Mouse (Mus musculus) midbrain, embryonic 11.5 days (tissue): ENCODE data around the gene Pus1. TPM values are rescaled to one million over a fixed set of nuclear protein-coding genes. Genes with fewer than 3 reads are reported as not detected.

Experiments
- ATAC-seq: fragments of 200-750 bp; cut with Nextera tagmentation; 2 replicates; pipeline ENCODE4 v1.8.0; 2017; ENCODE audit warnings: moderate TSS enrichment, moderate library complexity; ENCODE audit not compliant: low FRiP score
- DNase-seq: peaks from one replicate; pipeline ENCODE4 v3.0.0; 2015; ENCODE audit warnings: low spot score; ENCODE audit errors: missing footprints
- H3K27ac ChIP-seq: fragments of 300-500 bp; sonication (generic); 2 replicates; pipeline ENCODE4 v1.5.1; 2014; ENCODE audit warnings: low read depth, low read length
- H3K27me3 ChIP-seq: fragments of 300-500 bp; sonication (generic); 2 replicates; pipeline ENCODE4 v1.6.1; 2014; ENCODE audit warnings: mild to moderate bottlenecking, low read length, moderate library complexity, mixed read lengths; ENCODE audit not compliant: control insufficient read depth, insufficient read depth
- H3K36me3 ChIP-seq: fragments of 300-500 bp; sonication (generic); 2 replicates; pipeline ENCODE4 v1.6.1; 2014; ENCODE audit warnings: mild to moderate bottlenecking, low read length, moderate library complexity, mixed read lengths; ENCODE audit not compliant: control insufficient read depth, insufficient read depth
- H3K4me1 ChIP-seq: fragments of 300-500 bp; sonication (generic); 2 replicates; pipeline ENCODE4 v1.6.1; 2014; ENCODE audit warnings: low read length; ENCODE audit not compliant: control insufficient read depth, insufficient read depth
- H3K4me2 ChIP-seq: fragments of 300-500 bp; sonication (generic); 2 replicates; pipeline ENCODE4 v1.6.1; 2014; ENCODE audit warnings: mild to moderate bottlenecking, moderate library complexity
- H3K4me3 ChIP-seq: fragments of 300-500 bp; sonication (generic); 2 replicates; pipeline ENCODE4 v1.5.1; 2014; ENCODE audit warnings: low read depth, low read length
- H3K9ac ChIP-seq: fragments of 300-500 bp; sonication (generic); 2 replicates; pipeline ENCODE4 v1.6.1; 2014; ENCODE audit warnings: low read length
- H3K9me3 ChIP-seq: fragments of 300-500 bp; sonication (generic); 2 replicates; pipeline ENCODE4 v1.6.1; 2016; ENCODE audit warnings: low read length; ENCODE audit not compliant: control insufficient read depth
- WGBS: fragments of 180-500 bp; shearing (Covaris S2); extraction: QIAGEN DNeasy Blood & Tissue Kit; methylation state at CpG from one replicate; pipeline ENCODE4 v1.1.7; 2014; 5-methylcytosine and 5-hydroxymethylcytosine counted together
- polyA plus RNA-seq: library from polyadenylated mRNA; unstranded; fragments of >200 nt; fragmentation: Nextera tagmentation; extraction: Ambion mirVana; gene quantifications from 2 replicates; pipeline ENCODE4 v1.2.1, GENCODE M21; 2014

The Pus1 gene
- polyA plus RNA-seq, 1 experiment from 2014 or later: 16.5 TPM

DNA sequence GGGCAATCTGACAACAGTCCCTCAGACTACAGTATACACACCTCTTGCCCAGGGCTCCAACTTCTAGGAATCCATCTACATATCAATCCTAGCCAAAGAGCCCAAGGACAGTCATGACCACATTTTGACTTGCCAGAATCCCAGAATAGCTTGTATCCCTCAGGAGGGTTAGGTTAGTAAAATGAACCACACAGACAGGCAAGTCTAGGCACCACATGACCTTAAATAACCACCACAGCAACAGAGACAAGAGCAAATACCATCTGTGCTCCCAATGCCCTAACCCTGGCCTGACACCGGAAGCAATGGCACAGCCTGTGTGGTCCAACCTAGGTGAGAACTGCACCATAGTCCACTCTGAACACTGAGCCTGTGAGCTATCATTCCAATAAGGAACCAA lies 26.2 kb upstream of the Pus1 start:
- Histone ChIP-seq H3K27me3 (no peaks in the 10 kb centered on the region), H3K9ac (no peak overlapping the region)
- peak; percentile 51 for DNase-seq

DNA sequence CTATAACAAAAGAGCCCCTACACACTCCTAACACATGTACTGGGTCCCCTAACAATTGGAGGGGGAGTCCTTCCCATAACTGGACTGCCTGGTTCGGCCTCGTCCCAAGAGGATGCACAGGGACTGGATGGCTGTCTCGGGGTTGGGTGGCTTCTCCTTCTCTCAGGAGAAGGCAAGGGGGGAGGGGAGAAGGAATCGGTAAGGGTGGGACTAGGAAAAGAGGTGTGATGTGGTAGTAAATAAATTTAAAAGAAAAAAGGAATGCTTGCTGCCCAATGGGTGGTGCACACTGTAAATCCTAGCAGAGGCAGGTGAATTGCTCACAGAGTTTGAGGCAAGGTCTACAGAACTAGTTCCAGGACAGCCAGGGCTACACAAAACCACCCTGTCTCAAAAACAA lies 25.7 kb upstream of the Pus1 start:
- Histone ChIP-seq H3K36me3 (0 out of 2 replicates have a peak, but pooled peaks cover 8% of the 10 kb centered on the region), H3K4me1 (peaks cover 23% of the 10 kb centered on the region), H3K4me3 (no peak overlapping the region), H3K9me3 (no peaks in the 10 kb centered on the region), H3K4me2 (no peak overlapping the region), H3K27ac (no peak overlapping the region), H3K27me3 (no peaks in the 10 kb centered on the region), H3K9ac (no peak overlapping the region)
- ATAC-seq (no peak), DNase-seq (peak; percentile 71)
- WGBS: 94% methylated on average over 4 of the region's 4 CpGs

More for the DNA sequence above, 26.2 kb upstream of the Pus1 start:
- Histone ChIP-seq H3K4me1 (peaks cover 23% of the 10 kb centered on the region), H3K9me3 (no peaks in the 10 kb centered on the region), H3K4me2 (no peak overlapping the region), H3K4me3 (no peak overlapping the region), H3K36me3 (0 out of 2 replicates have a peak, but pooled peaks cover 8% of the 10 kb centered on the region), H3K27ac (no peak overlapping the region)
- ATAC-seq: no peak
- 88% methylated on average over 1 of the region's 1 CpGs for WGBS

DNA sequence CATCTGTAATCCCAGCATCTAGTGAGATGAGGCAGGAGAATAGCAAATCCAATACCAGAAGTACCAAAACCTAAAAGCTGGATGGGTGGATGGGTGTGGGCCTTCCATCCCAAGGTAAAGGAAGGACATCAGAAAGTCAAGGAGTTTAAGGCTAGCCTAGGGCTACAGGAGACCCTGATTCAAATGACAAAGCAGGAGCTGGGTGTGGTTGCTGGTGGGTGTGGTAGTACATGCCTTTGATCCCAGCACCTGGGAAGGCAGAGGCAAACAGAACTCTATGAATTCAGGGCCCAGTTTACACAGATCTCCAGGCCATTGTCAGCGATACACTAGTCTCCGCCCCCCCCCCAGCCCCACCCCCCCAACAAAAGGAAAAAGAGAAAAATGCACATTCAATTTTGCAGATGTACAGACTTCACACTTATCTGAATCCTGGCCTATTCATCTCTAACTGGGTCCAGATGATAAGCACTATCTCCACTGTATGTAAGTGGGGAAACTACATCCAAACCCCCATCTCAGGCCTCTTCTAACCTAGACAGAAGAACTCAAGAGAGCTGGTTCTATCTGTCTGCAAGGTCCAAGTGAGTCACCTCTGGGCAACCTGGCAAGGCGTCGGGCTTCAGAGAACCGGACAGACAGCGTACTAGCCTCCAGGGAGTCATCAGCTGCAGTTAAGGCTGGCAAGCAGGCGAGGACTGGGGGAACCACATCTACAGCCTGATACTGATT lies 23.7 kb upstream of the Pus1 start:
- Histone ChIP-seq H3K36me3 (0 out of 2 replicates have a peak, but pooled peaks cover 8% of the 10 kb centered on the region), H3K27ac (no peak overlapping the region), H3K4me3 (no peak overlapping the region), H3K27me3 (no peaks in the 10 kb centered on the region), H3K4me2 (no peak overlapping the region), H3K4me1 (peaks cover 22% of the 10 kb centered on the region), H3K9ac (no peak overlapping the region), H3K9me3 (no peaks in the 10 kb centered on the region)
- ATAC-seq: no peak
- WGBS: 91% methylated on average over 7 of the region's 7 CpGs
- DNase-seq: peak; percentile 37

DNA sequence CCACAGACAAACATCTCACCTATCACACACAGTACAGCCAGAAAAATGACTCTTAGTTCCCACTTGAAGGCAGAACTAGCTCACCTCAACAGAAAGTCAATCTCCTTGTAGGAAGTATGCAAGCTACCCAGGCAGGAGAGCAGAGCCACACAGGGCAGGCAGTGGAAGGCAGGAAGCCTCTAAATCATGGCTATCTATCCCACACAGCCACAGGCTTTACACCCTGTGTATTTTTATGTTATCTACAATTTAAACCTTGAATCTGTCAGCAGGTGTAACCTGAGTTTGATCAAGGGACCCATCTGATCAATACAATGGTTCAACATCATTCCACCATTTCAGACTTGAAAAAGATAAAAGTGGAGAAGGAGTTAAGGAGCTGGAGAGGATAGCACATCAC lies 22.4 kb upstream of the Pus1 start:
- no peak overlapping the region for H3K27ac ChIP-seq
- H3K9ac ChIP-seq: no peak overlapping the region
- H3K4me3 ChIP-seq: no peak overlapping the region
- H3K9me3 ChIP-seq: no peaks in the 10 kb centered on the region
- no peak overlapping the region for H3K4me2 ChIP-seq
- peaks cover 10% of the 10 kb centered on the region for H3K4me1 ChIP-seq
- peak; percentile 45 for DNase-seq
- peaks cover 13% of the 10 kb centered on the region; the same call in 1 of the 2 replicates for H3K36me3 ChIP-seq
- no peaks in the 10 kb centered on the region for H3K27me3 ChIP-seq
- no peak for ATAC-seq

DNA sequence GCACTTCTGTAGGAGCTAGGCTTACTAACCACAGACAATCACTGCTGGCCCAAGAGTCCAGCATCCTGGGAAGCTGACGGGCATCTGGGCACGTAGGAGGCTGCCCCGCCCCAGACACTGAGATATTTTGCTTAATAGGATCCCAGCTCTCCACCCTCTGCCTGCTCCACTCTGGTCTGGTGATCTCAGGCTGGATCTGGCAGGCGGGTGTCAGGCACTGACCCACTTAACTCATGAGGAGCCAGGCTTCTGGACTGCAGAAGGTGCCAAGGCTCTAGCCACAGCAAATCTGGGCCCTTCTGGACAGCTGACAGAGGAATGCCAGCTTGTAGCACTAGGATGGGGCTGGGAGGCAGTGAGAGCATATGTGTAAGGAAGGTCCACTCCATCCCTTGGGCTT lies 21.7 kb upstream of the Pus1 start:
- peaks cover 15% of the 10 kb centered on the region; the same call in 1 of the 2 replicates for H3K36me3 ChIP-seq
- H3K9me3 ChIP-seq: no peaks in the 10 kb centered on the region
- ATAC-seq (no peak), DNase-seq (no peak)
- H3K4me1 ChIP-seq: peaks cover 6% of the 10 kb centered on the region
- H3K4me2 ChIP-seq: no peak overlapping the region
- H3K9ac ChIP-seq: no peak overlapping the region
- H3K4me3 ChIP-seq: no peak overlapping the region
- WGBS: 86% methylated on average over 4 of the region's 4 CpGs
- no peaks in the 10 kb centered on the region for H3K27me3 ChIP-seq
- H3K27ac ChIP-seq: no peak overlapping the region

DNA sequence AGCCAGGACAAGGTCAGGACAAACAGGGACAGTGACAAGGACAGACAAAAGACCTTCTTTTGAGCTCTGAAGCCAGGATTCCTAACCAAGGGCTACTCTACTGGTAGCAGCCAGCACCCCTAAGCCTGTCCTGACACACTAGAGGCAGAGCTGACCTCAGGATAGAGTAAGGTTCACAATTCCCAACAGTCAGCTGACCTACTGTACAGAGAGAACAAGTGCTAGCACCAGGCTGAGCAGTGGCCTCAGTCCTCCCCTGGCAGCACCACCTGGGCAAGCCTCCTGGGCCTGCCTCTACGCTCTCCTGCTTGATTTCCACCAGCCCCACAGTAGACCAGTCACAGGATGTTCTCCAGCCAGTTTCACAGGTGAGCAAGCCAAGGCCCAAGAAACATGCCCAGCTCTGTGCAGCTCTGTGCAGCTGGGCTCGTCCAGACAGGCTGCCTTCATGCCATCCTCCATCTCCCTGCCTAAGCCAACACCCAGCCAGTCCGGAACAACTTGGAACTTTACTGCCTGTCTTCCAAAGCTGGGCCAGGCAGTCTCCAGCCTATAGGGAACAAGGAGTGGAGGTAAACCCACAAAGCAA lies 20.7 kb upstream of the Pus1 start:
- ATAC-seq: no peak
- Histone ChIP-seq H3K4me1 (no peaks in the 10 kb centered on the region), H3K9me3 (no peaks in the 10 kb centered on the region), H3K4me2 (no peak overlapping the region), H3K36me3 (peaks cover 12% of the 10 kb centered on the region), H3K4me3 (no peak overlapping the region), H3K27me3 (no peaks in the 10 kb centered on the region), H3K9ac (no peak overlapping the region), H3K27ac (no peak overlapping the region)
- WGBS: 80% methylated on average over 3 of the region's 3 CpGs
- no peak for DNase-seq

DNA sequence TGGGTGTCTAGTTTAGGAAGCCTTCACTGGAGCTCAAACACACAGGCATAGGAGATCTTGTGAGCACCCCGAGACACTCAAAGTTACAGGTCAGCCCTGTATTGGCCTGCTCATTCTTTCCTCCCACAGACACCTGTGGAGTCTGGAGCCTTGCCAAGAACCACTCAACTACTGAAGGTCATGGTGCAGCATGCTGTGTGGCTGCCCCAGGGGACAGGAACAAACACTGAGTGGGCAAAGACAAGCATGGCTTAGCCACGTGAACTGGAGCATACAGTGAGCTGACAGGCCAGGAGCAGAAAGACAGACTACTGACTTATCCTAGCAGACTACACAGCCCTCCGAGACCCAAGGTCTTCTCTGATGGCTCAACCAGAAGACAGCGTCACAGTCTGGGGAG lies 17.2 kb upstream of the Pus1 start:
- no peaks in the 10 kb centered on the region for H3K4me1 ChIP-seq
- peaks cover 36% of the 10 kb centered on the region for H3K36me3 ChIP-seq
- no peak overlapping the region for H3K27ac ChIP-seq
- H3K9ac ChIP-seq: no peak overlapping the region
- 85% methylated on average over 4 of the region's 4 CpGs for WGBS
- no peak overlapping the region for H3K4me2 ChIP-seq
- H3K4me3 ChIP-seq: no peak overlapping the region
- no peaks in the 10 kb centered on the region for H3K9me3 ChIP-seq
- no peak for ATAC-seq
- peak; percentile 17 for DNase-seq
- H3K27me3 ChIP-seq: no peaks in the 10 kb centered on the region

DNA sequence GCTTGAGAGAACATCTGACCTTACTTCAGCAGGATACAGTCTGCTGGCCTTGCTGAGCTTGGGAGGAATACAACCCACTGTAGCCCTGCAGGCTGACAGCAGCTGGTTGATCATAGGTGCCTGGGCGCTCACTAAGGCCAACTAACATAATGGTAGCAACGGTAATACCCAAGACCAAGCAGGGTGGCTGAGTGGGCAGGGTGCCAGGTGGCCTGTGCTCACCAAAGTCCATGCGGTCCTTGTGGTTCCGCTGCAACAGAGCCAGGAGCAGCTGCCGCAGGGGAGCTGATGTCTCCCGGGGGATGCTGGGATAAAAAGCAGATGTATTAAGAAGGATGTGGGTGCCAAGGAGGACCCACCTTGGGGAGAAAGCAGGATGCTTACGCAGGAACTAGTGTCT lies 13.9 kb upstream of the Pus1 start:
- H3K27me3 ChIP-seq: no peaks in the 10 kb centered on the region
- H3K9me3 ChIP-seq: no peaks in the 10 kb centered on the region
- H3K4me3 ChIP-seq: no peak overlapping the region
- H3K9ac ChIP-seq: no peak overlapping the region
- no peak overlapping the region for H3K27ac ChIP-seq
- peaks cover 60% of the 10 kb centered on the region for H3K36me3 ChIP-seq
- DNase-seq (peak; percentile 53), ATAC-seq (no peak)
- WGBS: 97% methylated on average over 7 of the region's 7 CpGs
- no peaks in the 10 kb centered on the region for H3K4me1 ChIP-seq
- no peak overlapping the region for H3K4me2 ChIP-seq

DNA sequence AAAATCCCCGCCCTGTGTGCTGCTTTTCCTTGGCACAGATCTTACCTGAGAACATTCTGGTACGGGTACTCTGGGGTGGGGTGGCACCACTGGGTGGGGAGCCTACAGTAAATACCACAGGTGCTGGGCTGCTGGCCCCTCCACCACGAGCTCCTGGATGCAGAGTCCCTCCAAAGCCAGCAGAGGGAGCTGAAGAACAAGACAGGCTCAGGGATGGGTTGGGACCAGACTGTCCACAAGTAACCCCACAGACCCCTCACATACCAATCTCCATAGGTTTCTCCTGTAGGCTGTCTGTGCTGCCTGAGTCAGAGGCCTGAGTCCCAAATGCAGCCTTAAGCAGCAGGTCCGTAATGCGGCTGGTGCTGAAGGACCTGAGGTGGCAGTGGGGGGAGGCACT lies 8.2 kb upstream of the Pus1 start:
- Histone ChIP-seq H3K4me3 (no peak overlapping the region), H3K27me3 (no peaks in the 10 kb centered on the region), H3K9me3 (no peaks in the 10 kb centered on the region), H3K4me2 (no peak overlapping the region), H3K36me3 (peaks cover 64% of the 10 kb centered on the region), H3K27ac (no peak overlapping the region), H3K9ac (no peak overlapping the region), H3K4me1 (no peaks in the 10 kb centered on the region)
- ATAC-seq (peak; percentile 70), DNase-seq (no peak)
- WGBS: 62% methylated on average over 5 of the region's 5 CpGs
